Mouse (Mus musculus): Measurements from ENCODE around the gene Zfp704. TPM values are rescaled to one million over a fixed set of nuclear protein-coding genes. Genes with fewer than 3 reads are reported as not detected.

Zfp704 gene
- total and polyA plus RNA-seq, 3 experiments, result under 0.01 TPM; not detected in 2

- H3K27me3 ChIP-seq (ENCODE audit: control insufficient read depth in 1 of 2, insufficient read depth in 2 of 2, low read length in 2 of 2), result no peaks in the 10 kb centered on the region
- no peak overlapping the region for H3K27ac ChIP-seq (ENCODE audit: control insufficient read depth, low read depth, low read length)
- H3K4me1 ChIP-seq (ENCODE audit: control insufficient read depth in 1 of 2, insufficient read depth in 2 of 2, low read length in 2 of 2), result no peaks in the 10 kb centered on the region
- no peak for DNase-seq (ENCODE audit: low read depth, low spot score)
- H3K9ac ChIP-seq (ENCODE audit: control insufficient read depth, low read depth, low read length, poor library complexity, severe bottlenecking), result no peak overlapping the region
- no peak overlapping the region for H3K4me3 ChIP-seq (ENCODE audit: control insufficient read depth in 1 of 2, insufficient read depth in 1 of 2, low read depth in 2 of 2, low read length in 2 of 2)
- H3K79me2 ChIP-seq (ENCODE audit: control insufficient read depth, insufficient read depth, low read length, poor library complexity), result no peaks in the 10 kb centered on the region
- no peaks in the 10 kb centered on the region for H3K9me3 ChIP-seq (replicated peaks; ENCODE audit: insufficient read depth, low read length)
- no peaks in the 10 kb centered on the region for H3K36me3 ChIP-seq (ENCODE audit: control insufficient read depth in 1 of 2, insufficient read depth in 2 of 2, low read length in 2 of 2)
- TF ChIP-seq NRF1 (IDR thresholded peaks at IDR 0.05; ENCODE audit: insufficient read depth, low read depth, low read length, poor library complexity, severe bottlenecking) (no peak), SMC3 (IDR thresholded peaks at IDR 0.05; ENCODE audit: low read depth, low read length) (no peak), SIN3A (IDR thresholded peaks at IDR 0.05; ENCODE audit: low read length) (no peak), USF2 (IDR thresholded peaks at IDR 0.05; ENCODE audit: borderline replicate concordance in 1 of 2, insufficient read depth in 1 of 2, low read depth in 1 of 2, low read length in 2 of 2) (no peak), MYC (IDR thresholded peaks at IDR 0.05; ENCODE audit: low read depth, low read length) (no peak), MXI1 (IDR thresholded peaks at IDR 0.05; ENCODE audit: low read depth, low read length) (no peak), ELF1 (IDR thresholded peaks at IDR 0.05; ENCODE audit: low read depth, low read length) (no peak), POLR2AphosphoS2 (IDR thresholded peaks at IDR 0.05; ENCODE audit: low read length) (no peak), POLR2A (IDR thresholded peaks at IDR 0.05; ENCODE audit: control insufficient read depth in 1 of 2, insufficient read depth in 1 of 2, low read depth in 1 of 2, low read length in 2 of 2, poor library complexity in 1 of 2) (no peak), CHD1 (IDR thresholded peaks at IDR 0.05; ENCODE audit: low read depth, low read length) (no peak), BHLHE40 (IDR thresholded peaks at IDR 0.05; ENCODE audit: borderline replicate concordance, low read depth, low read length) (no peak)
These were observed 208.2 kb downstream of the Zfp704 start for GRCm38 (mm10) chr3:9401685-9402084.

GRCm38 (mm10) chr3:9400886-9401221 is 209.0 kb downstream of the Zfp704 start:
- Histone ChIP-seq H3K4me1 (ENCODE audit: control insufficient read depth in 1 of 2, insufficient read depth in 2 of 2, low read length in 2 of 2) (no peaks in the 10 kb centered on the region), H3K27me3 (ENCODE audit: control insufficient read depth in 1 of 2, insufficient read depth in 2 of 2, low read length in 2 of 2) (no peaks in the 10 kb centered on the region)
- no peak for TF ChIP-seq KAT2A (conservative IDR thresholded peaks at IDR 0.05; ENCODE audit: low read depth, low read length)
- no peak for TF ChIP-seq RCOR1 (IDR thresholded peaks at IDR 0.05; ENCODE audit: low read depth, low read length)
- no peak for TF ChIP-seq USF1 (IDR thresholded peaks at IDR 0.05; ENCODE audit: low read depth, low read length)
- no peak for TF ChIP-seq E2F4 (IDR thresholded peaks at IDR 0.05; ENCODE audit: borderline replicate concordance, low read depth, low read length)
- no peak for TF ChIP-seq MAX (IDR thresholded peaks at IDR 0.05; ENCODE audit: low read length)
- no peak for TF ChIP-seq ZKSCAN1 (IDR thresholded peaks at IDR 0.05; ENCODE audit: low read depth, low read length)

More at GRCm38 (mm10) chr3:9400886-9401221, 209.0 kb downstream of the Zfp704 start:
- Histone ChIP-seq H3K27ac (ENCODE audit: control insufficient read depth, low read depth, low read length) (no peak overlapping the region), H3K4me3 (ENCODE audit: control insufficient read depth in 1 of 2, insufficient read depth in 1 of 2, low read depth in 2 of 2, low read length in 2 of 2) (no peak overlapping the region), H3K36me3 (ENCODE audit: control insufficient read depth in 1 of 2, insufficient read depth in 2 of 2, low read length in 2 of 2) (no peaks in the 10 kb centered on the region), H3K79me2 (ENCODE audit: control insufficient read depth, insufficient read depth, low read length, poor library complexity) (no peaks in the 10 kb centered on the region), H3K9me3 (replicated peaks; ENCODE audit: insufficient read depth, low read length) (no peaks in the 10 kb centered on the region), H3K9ac (ENCODE audit: control insufficient read depth, low read depth, low read length, poor library complexity, severe bottlenecking) (no peak overlapping the region)
- DNase-seq (ENCODE audit: low read depth, low spot score), result no peak

All from MEL (cell line).